Mouse (Mus musculus): ENCODE data around the gene Gm5624.
"Not testable (repeated sequence)": the region's sequence is repeated elsewhere in the genome, so short reads cannot be mapped to it uniquely, and the experiment has no call there.

Gm5624 gene

GRCm38 (mm10) chr14:44627737-44628136 is at the start of gene Gm5624:
Gene Gm5624 (minus strand): TSS chr14:44627938.
- DNase-seq (ENCODE audit: low spot score in 2 of 2) = not testable (repeated sequence)

DNA sequence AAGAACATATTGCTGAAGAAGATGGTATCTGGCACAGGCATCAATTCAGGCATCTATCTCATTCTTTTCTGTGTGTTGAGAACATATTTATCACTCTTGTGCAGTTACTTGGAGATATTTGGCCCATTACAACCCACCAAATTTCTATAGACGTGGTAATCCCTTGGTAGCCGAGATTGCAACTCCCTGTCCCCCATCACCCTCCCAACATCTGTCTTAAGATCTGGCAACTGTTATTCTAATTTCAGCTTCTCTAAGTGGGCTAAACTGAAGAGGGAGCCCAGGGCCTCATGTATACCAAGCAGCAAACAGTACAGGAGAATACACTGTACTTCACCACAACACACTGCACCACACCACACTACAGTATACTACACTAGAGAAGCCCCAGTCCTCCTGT is 36.0 kb downstream of the Gm5624 start:
- peak in 1 of 2 experiments; percentile 1 for DNase-seq (ENCODE audit: low spot score in 2 of 2)

DNA sequence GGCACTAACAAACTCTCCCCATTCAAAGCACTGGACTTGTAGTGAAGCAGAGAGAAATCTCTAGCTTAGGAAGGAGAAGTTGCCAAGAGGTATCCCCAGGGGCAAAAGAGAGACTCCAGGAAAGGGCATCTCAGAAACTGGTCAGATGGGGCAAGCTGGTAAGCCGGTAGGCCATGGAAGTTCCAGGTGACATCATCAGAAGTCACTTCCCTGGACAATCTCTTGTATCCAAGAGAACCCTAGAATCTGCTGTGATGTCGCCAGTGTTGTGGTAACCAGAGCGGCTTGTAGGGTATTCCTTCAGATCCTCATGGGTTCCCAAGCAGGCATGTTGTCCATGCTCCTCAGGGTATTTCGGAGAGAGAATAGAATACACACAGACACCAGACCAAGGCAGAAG is 44.9 kb downstream of the Gm5624 start, which contains the start of gene Gm8247:
TSS of gene Gm8247 (plus strand) at position 301 of the 400 bp plus-strand sequence.
- not testable (repeated sequence) for DNase-seq (ENCODE audit: low spot score in 2 of 2)

DNA sequence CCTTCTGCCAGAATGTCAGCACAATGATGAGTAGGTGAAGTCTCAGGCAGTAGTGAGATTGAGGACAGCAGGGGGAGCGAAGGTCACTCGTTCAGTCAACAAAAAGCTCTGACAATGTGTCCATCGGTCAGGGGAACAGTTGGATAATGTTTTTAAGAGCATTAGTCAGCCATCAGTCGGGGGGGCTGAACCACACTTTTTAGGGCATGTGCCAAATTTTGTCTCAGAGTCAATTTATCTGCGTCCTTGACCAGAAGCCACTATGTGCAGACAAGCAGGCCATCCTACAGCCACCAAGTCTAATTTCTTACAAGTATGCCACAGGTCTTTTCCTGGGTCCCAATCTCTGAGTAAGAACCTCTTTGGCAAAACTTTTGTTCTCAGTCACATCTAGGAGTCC is 79.8 kb downstream of the Gm5624 start:
- not testable (repeated sequence) for DNase-seq (ENCODE audit: low spot score in 2 of 2)

- not testable (repeated sequence) for DNase-seq (ENCODE audit: low spot score in 2 of 2)
Observed at GRCm38 (mm10) chr14:44517976-44518375, 109.8 kb downstream of the Gm5624 start, which contains the start of gene Gm17093. Gene Gm17093 (plus strand): TSS chr14:44518276.
